In genomic region chr17:35509284-35509683, GRCm38 (mm10) we compare ENCODE assay signal across 8 mouse cellular contexts. TPM values are rescaled to one million over a fixed set of nuclear protein-coding genes. Genes with fewer than 3 reads are reported as not detected.
A peak's percentile ranks its signal among the peaks of the same experiment; 100 is the strongest.
DNase-seq lines count a peak whose midpoint lies in the region; ATAC-seq and TF ChIP-seq lines count a peak whose summit lies in the region.

No protein-coding gene starts in this region.

- WGBS in kidney, postnatal 0 days = 25% methylated on average over 8 of the region's 8 CpGs
- 35% methylated on average over 8 of the region's 8 CpGs for WGBS in forebrain, embryonic 10.5 days
- 17% methylated on average over 8 of the region's 8 CpGs for WGBS in lung, postnatal 0 days
- WGBS in midbrain, embryonic 11.5 days = 47% methylated on average over 8 of the region's 8 CpGs

- H3K4me1 ChIP-seq in kidney, postnatal 0 days (replicated peaks; ENCODE audit: insufficient read depth, low read length) = 0 out of 2 replicates have a peak, but pooled peaks cover under 1% of the 10 kb centered on the region
- peaks cover 6 to 10% of the 10 kb centered on the region in 2 experiments for H3K4me1 ChIP-seq in ES-E14 (ENCODE audit: control insufficient read depth in 2 of 2, insufficient read depth in 2 of 2, low read length in 2 of 2, poor library complexity in 1 of 2)
- peaks cover 24% of the 10 kb centered on the region for H3K4me1 ChIP-seq in forebrain, embryonic 10.5 days
- H3K4me1 ChIP-seq in lung, postnatal 0 days (ENCODE audit: insufficient read depth, low read depth, low read length) = no peaks in the 10 kb centered on the region
- peaks cover 4% of the 10 kb centered on the region; the same call in 1 of the 2 replicates for H3K4me1 ChIP-seq in midbrain, embryonic 11.5 days (ENCODE audit: control insufficient read depth, insufficient read depth, low read length)

- no peak overlapping the region for H3K27ac ChIP-seq in kidney, postnatal 0 days
- peak overlapping the region; percentile 88 for H3K27ac ChIP-seq in ES-E14 (ENCODE audit: insufficient read depth, low read depth, low read length, poor library complexity, severe bottlenecking)
- no peak overlapping the region for H3K27ac ChIP-seq in forebrain, embryonic 10.5 days
- H3K27ac ChIP-seq in lung, postnatal 0 days (ENCODE audit: low read length) = no peak overlapping the region
- H3K27ac ChIP-seq in midbrain, embryonic 11.5 days (ENCODE audit: low read depth, low read length) = no peak overlapping the region

- peak; percentile 78 for TF ChIP-seq CTCF in kidney, postnatal 0 days (IDR thresholded peaks at IDR 0.05; ENCODE audit: low read depth)
- TF ChIP-seq CTCF in lung, postnatal 0 days (IDR thresholded peaks at IDR 0.05) = peak; percentile 81

- no peak overlapping the region for H3K4me3 ChIP-seq in kidney, postnatal 0 days (replicated peaks; ENCODE audit: low read depth, low read length)
- H3K4me3 ChIP-seq in ES-E14 (ENCODE audit: insufficient read depth in 1 of 2, low read depth in 1 of 2, low read length in 2 of 2, poor library complexity in 1 of 2, severe bottlenecking in 1 of 2) = peak overlapping the region; percentile 18 to 79
- H3K4me3 ChIP-seq in forebrain, embryonic 10.5 days = no peak overlapping the region
- no peak overlapping the region for H3K4me3 ChIP-seq in lung, postnatal 0 days (ENCODE audit: low read depth, low read length)
- H3K4me3 ChIP-seq in midbrain, embryonic 11.5 days (ENCODE audit: low read depth, low read length) = no peak overlapping the region

- no peak overlapping the region for H3K4me2 ChIP-seq in kidney, postnatal 0 days (ENCODE audit: low read length)
- H3K4me2 ChIP-seq in lung, postnatal 0 days (replicated peaks; ENCODE audit: low read depth, low read length) = no peak overlapping the region
- no peak overlapping the region for H3K4me2 ChIP-seq in midbrain, embryonic 11.5 days

- peak; percentile 74 for DNase-seq in kidney, postnatal 0 days (ENCODE audit: low spot score)
- no peak for DNase-seq in kidney, adult 9 months
- DNase-seq in ES-E14 (ENCODE audit: low read depth, low spot score) = no peak
- DNase-seq in forebrain, embryonic 10.5 days (ENCODE audit: extremely low spot score, low spot score) = peak; percentile 39
- peak; percentile 64 for DNase-seq in lung, postnatal 0 days (ENCODE audit: low spot score)
- peak; percentile 32 for DNase-seq in yolk sac, embryonic 10.5 days (ENCODE audit: low spot score)
- DNase-seq in left cerebral cortex, adult 8-10 months (ENCODE audit: low spot score in 2 of 2) = no peak
- no peak for DNase-seq in midbrain, embryonic 11.5 days (ENCODE audit: low spot score, missing footprints)

- TF ChIP-seq EP300 in lung, postnatal 0 days (IDR thresholded peaks at IDR 0.05) = no peak

- no peaks in the 10 kb centered on the region for H3K9me3 ChIP-seq in kidney, postnatal 0 days (replicated peaks; ENCODE audit: low read length)
- no peaks in the 10 kb centered on the region for H3K9me3 ChIP-seq in ES-E14 (ENCODE audit: control insufficient read depth, insufficient read depth, low read depth, low read length)
- H3K9me3 ChIP-seq in forebrain, embryonic 10.5 days = 0 out of 2 replicates have a peak, but pooled peaks cover 3% of the 10 kb centered on the region
- H3K9me3 ChIP-seq in lung, postnatal 0 days (ENCODE audit: low read length) = no peaks in the 10 kb centered on the region
- no peaks in the 10 kb centered on the region for H3K9me3 ChIP-seq in midbrain, embryonic 11.5 days (ENCODE audit: control insufficient read depth, low read length)

- no peaks in the 10 kb centered on the region for H3K36me3 ChIP-seq in kidney, postnatal 0 days (ENCODE audit: insufficient read depth, low read length)
- peaks cover 52% of the 10 kb centered on the region for H3K36me3 ChIP-seq in ES-E14 (ENCODE audit: control insufficient read depth, insufficient read depth, low read length, poor library complexity, severe bottlenecking)
- peaks cover 17% of the 10 kb centered on the region for H3K36me3 ChIP-seq in forebrain, embryonic 10.5 days (replicated peaks)
- no peaks in the 10 kb centered on the region for H3K36me3 ChIP-seq in lung, postnatal 0 days (ENCODE audit: insufficient read depth, low read length)
- H3K36me3 ChIP-seq in midbrain, embryonic 11.5 days (ENCODE audit: control insufficient read depth, insufficient read depth, low read length) = no peaks in the 10 kb centered on the region

- no peak for ATAC-seq in kidney, postnatal 0 days (replicated peaks; ENCODE audit: low FRiP score, low read depth)
- ATAC-seq in lung, postnatal 0 days = peak; percentile 52; the same call in 1 of the 2 replicates
- ATAC-seq in midbrain, embryonic 11.5 days (ENCODE audit: low FRiP score) = no peak

- H3K27me3 ChIP-seq in kidney, postnatal 0 days (ENCODE audit: insufficient read depth, low read length) = 0 out of 2 replicates have a peak, but pooled peaks cover 6% of the 10 kb centered on the region
- peaks cover 53% of the 10 kb centered on the region for H3K27me3 ChIP-seq in forebrain, embryonic 10.5 days (ENCODE audit: poor library complexity, severe bottlenecking)
- no peaks in the 10 kb centered on the region for H3K27me3 ChIP-seq in lung, postnatal 0 days (replicated peaks; ENCODE audit: insufficient read depth, low read length)
- H3K27me3 ChIP-seq in midbrain, embryonic 11.5 days (ENCODE audit: control insufficient read depth, insufficient read depth, low read length) = peaks cover 28% of the 10 kb centered on the region

- in situ Hi-C loops in ES-E14 (cut with MboI; ENCODE audit: low sequenced_read_pairs in 2 of 2, unreplicated experiment in 2 of 2) = no loop called here

- H3K9ac ChIP-seq in kidney, postnatal 0 days (ENCODE audit: low read depth, low read length) = no peak overlapping the region
- peak overlapping the region; percentile 69; the same call in 1 of the 2 replicates for H3K9ac ChIP-seq in ES-E14 (ENCODE audit: insufficient read depth, low read depth, low read length, poor library complexity, severe bottlenecking)
- H3K9ac ChIP-seq in lung, postnatal 0 days (replicated peaks; ENCODE audit: low read depth) = no peak overlapping the region
- H3K9ac ChIP-seq in midbrain, embryonic 11.5 days (ENCODE audit: low read length) = no peak overlapping the region

TF ChIP-seq in ES-E14, 5 proteins besides CTCF, POLR2A, EP300 and RAD21:
- TF ChIP-seq MAFK (IDR thresholded peaks at IDR 0.05; ENCODE audit: insufficient read depth, low read depth, low read length) (no peak), CHD2 (IDR thresholded peaks at IDR 0.05; ENCODE audit: low read depth, low read length) (no peak), HCFC1 (IDR thresholded peaks at IDR 0.05; ENCODE audit: borderline replicate concordance, insufficient read depth, low read length) (0 out of 2 replicates have a peak, but pooled peaks have one; percentile 20), ZNF384 (IDR thresholded peaks at IDR 0.05; ENCODE audit: low read depth, low read length) (peak; percentile 56; the same call in 1 of the 2 replicates), ZC3H11A (IDR thresholded peaks at IDR 0.05; ENCODE audit: borderline replicate concordance, low read depth, low read length) (peak; percentile 93)

RNA-seq across cellular contexts. Expression of gene Pou5f1, which starts 3.5 kb away (rescaled TPM):
- not detected in 2 replicates for polyA plus RNA-seq in kidney, postnatal 0 days (2015; fragmentation: Nextera tagmentation; extraction: Ambion mirVana)
- total RNA-seq in ES-E14 (2012; rRNA removed) = 844 and 868 TPM in 2 replicates
- polyA plus RNA-seq in forebrain, embryonic 10.5 days (2016; fragmentation: Nextera tagmentation; extraction: Ambion mirVana) = 0.12 TPM in 1 of 2 replicates, not detected in the other
- polyA plus RNA-seq in lung, postnatal 0 days (2015; fragmentation: Nextera tagmentation; extraction: Ambion mirVana) = 0.13 TPM in 1 of 2 replicates, not detected in the other
- under 1 TPM in 1 of 4 experiments, not detected in 3; 0.27 TPM for total RNA-seq in left cerebral cortex, adult 8-10 months (2022)
- not detected in 2 replicates for polyA plus RNA-seq in midbrain, embryonic 11.5 days (2014; fragmentation: Nextera tagmentation; extraction: Ambion mirVana)

RNA-seq across cellular contexts. Expression of gene Tcf19, which starts 7.3 kb away (rescaled TPM):
- polyA plus RNA-seq in kidney, postnatal 0 days (2015; fragmentation: Nextera tagmentation; extraction: Ambion mirVana) = 35.5 and 44.5 TPM in 2 replicates
- total RNA-seq in ES-E14 (2012; rRNA removed) = 7.6 and 10.5 TPM in 2 replicates
- 52.2 and 57.1 TPM in 2 replicates for polyA plus RNA-seq in forebrain, embryonic 10.5 days (2016; fragmentation: Nextera tagmentation; extraction: Ambion mirVana)
- 14.2 and 17.4 TPM in 2 replicates for polyA plus RNA-seq in lung, postnatal 0 days (2015; fragmentation: Nextera tagmentation; extraction: Ambion mirVana)
- total RNA-seq in left cerebral cortex, adult 8-10 months (2022) = 10 to 100 TPM in 3 of 4 experiments, 1 to 10 TPM in 1; 10.0 to 16.0 (median 13.3) TPM
- polyA plus RNA-seq in midbrain, embryonic 11.5 days (2014; fragmentation: Nextera tagmentation; extraction: Ambion mirVana) = 56.7 and 57.7 TPM in 2 replicates

RNA-seq across cellular contexts. Expression of gene Cchcr1, which starts 7.6 kb away (rescaled TPM):
- polyA plus RNA-seq in kidney, postnatal 0 days (2015; fragmentation: Nextera tagmentation; extraction: Ambion mirVana) = 8.2 and 9.1 TPM in 2 replicates
- total RNA-seq in ES-E14 (2012; rRNA removed) = 28.5 and 31.8 TPM in 2 replicates
- polyA plus RNA-seq in forebrain, embryonic 10.5 days (2016; fragmentation: Nextera tagmentation; extraction: Ambion mirVana) = 21.6 and 26.1 TPM in 2 replicates
- 5.1 and 5.9 TPM in 2 replicates for polyA plus RNA-seq in lung, postnatal 0 days (2015; fragmentation: Nextera tagmentation; extraction: Ambion mirVana)
- 10 to 100 TPM; 12.0 to 18.7 (median 13.8) TPM for total RNA-seq in left cerebral cortex, adult 8-10 months (2022)
- 8.9 and 10.8 TPM in 2 replicates for polyA plus RNA-seq in midbrain, embryonic 11.5 days (2014; fragmentation: Nextera tagmentation; extraction: Ambion mirVana)

RNA-seq across cellular contexts. Expression of gene Psors1c2, which starts 23.7 kb away (rescaled TPM):
- polyA plus RNA-seq in kidney, postnatal 0 days (2015; fragmentation: Nextera tagmentation; extraction: Ambion mirVana) = 0.14 and 0.17 TPM in 2 replicates
- 4.3 and 8.9 TPM in 2 replicates for total RNA-seq in ES-E14 (2012; rRNA removed)
- 2.2 and 2.6 TPM in 2 replicates for polyA plus RNA-seq in forebrain, embryonic 10.5 days (2016; fragmentation: Nextera tagmentation; extraction: Ambion mirVana)
- polyA plus RNA-seq in lung, postnatal 0 days (2015; fragmentation: Nextera tagmentation; extraction: Ambion mirVana) = not detected in 2 replicates
- total RNA-seq in left cerebral cortex, adult 8-10 months (2022) = under 1 TPM in 1 of 4 experiments, not detected in 3; 0.41 TPM
- 0.22 and 0.46 TPM in 2 replicates for polyA plus RNA-seq in midbrain, embryonic 11.5 days (2014; fragmentation: Nextera tagmentation; extraction: Ambion mirVana)

RNA-seq across cellular contexts. Expression of gene H2-Q10, which starts 39.4 kb away (rescaled TPM):
- polyA plus RNA-seq in kidney, postnatal 0 days (2015; fragmentation: Nextera tagmentation; extraction: Ambion mirVana) = 1.1 and 1.4 TPM in 2 replicates
- total RNA-seq in ES-E14 (2012; rRNA removed) = 2.1 and 3.1 TPM in 2 replicates
- polyA plus RNA-seq in forebrain, embryonic 10.5 days (2016; fragmentation: Nextera tagmentation; extraction: Ambion mirVana) = 0.36 and 0.37 TPM in 2 replicates
- polyA plus RNA-seq in lung, postnatal 0 days (2015; fragmentation: Nextera tagmentation; extraction: Ambion mirVana) = 1.5 and 2.0 TPM in 2 replicates
- total RNA-seq in left cerebral cortex, adult 8-10 months (2022) = under 1 TPM; 0.26 to 0.72 (median 0.38) TPM
- 0.11 and 0.12 TPM in 2 replicates for polyA plus RNA-seq in midbrain, embryonic 11.5 days (2014; fragmentation: Nextera tagmentation; extraction: Ambion mirVana)

Comparison
In these comparisons a context has a peak if more than half of its experiments do, and no peak if none do; other contexts are left out.
1. DNase-seq: peak in kidney, postnatal 0 days (single experiment), forebrain, embryonic 10.5 days (single experiment), lung, postnatal 0 days (single experiment) and yolk sac, embryonic 10.5 days (single experiment); none in kidney, adult 9 months (single experiment), ES-E14 (single experiment), left cerebral cortex, adult 8-10 months (0 of 2) and midbrain, embryonic 11.5 days (single experiment).
2. H3K4me3 ChIP-seq: peak in ES-E14 (2 of 2); none in kidney, postnatal 0 days (single experiment), forebrain, embryonic 10.5 days (single experiment), lung, postnatal 0 days (single experiment) and midbrain, embryonic 11.5 days (single experiment).